Mouse (Mus musculus) testis, adult 2 months (tissue): ENCODE results near the gene Sh3rf1. TPM values are rescaled to one million over a fixed set of nuclear protein-coding genes. Genes with fewer than 3 reads are reported as not detected.
A peak's percentile ranks its signal among the peaks of the same experiment; 100 is the strongest.
"Not testable (repeated sequence)": the region's sequence is repeated elsewhere in the genome, so short reads cannot be mapped to it uniquely, and the experiment has no call there.

Experiments
- H3K27ac ChIP-seq: fragments of 200-500 bp; 2 replicates; pipeline ENCODE4 v1.5.1; 2012; ENCODE audit warnings: low read depth, low read length; ENCODE audit not compliant: control insufficient read depth, insufficient read depth
- H3K27me3 ChIP-seq: fragments of 200-500 bp; 2 replicates; pipeline ENCODE4 v1.6.1; 2012; ENCODE audit warnings: mild to moderate bottlenecking, low read length, moderate library complexity; ENCODE audit not compliant: control insufficient read depth, insufficient read depth
- H3K36me3 ChIP-seq: fragments of 200-500 bp; 2 replicates; pipeline ENCODE4 v1.6.1; 2012; ENCODE audit warnings: mild to moderate bottlenecking, low read length; ENCODE audit not compliant: control insufficient read depth, insufficient read depth
- H3K4me1 ChIP-seq: fragments of 200-500 bp; 2 replicates; pipeline ENCODE4 v1.6.1; 2012; ENCODE audit warnings: low read length; ENCODE audit not compliant: control insufficient read depth, insufficient read depth
- H3K4me3 ChIP-seq: fragments of 200-500 bp; 2 replicates; pipeline ENCODE4 v1.5.1; 2012; ENCODE audit warnings: low read depth, mild to moderate bottlenecking, low read length, moderate library complexity, mixed read lengths; ENCODE audit not compliant: control insufficient read depth
- CTCF ChIP-seq: fragments of 200-500 bp; IDR thresholded peaks from 2 replicates; pipeline ENCODE4 v1.5.1; 2012; ENCODE audit warnings: low read depth, mild to moderate bottlenecking, inconsistent platforms, low read length, moderate library complexity; ENCODE audit not compliant: control insufficient read depth, insufficient read depth, insufficient replicate concordance
- POLR2A ChIP-seq: fragments of 200-500 bp; IDR thresholded peaks from 2 replicates; pipeline ENCODE4 v1.6.1; 2012; ENCODE audit warnings: low read depth, mild to moderate bottlenecking, inconsistent platforms, low read length, moderate library complexity; ENCODE audit not compliant: control insufficient read depth
- polyA plus RNA-seq: library from polyadenylated mRNA; depleted of rRNA; stranded (reverse); fragments of >200 nt; gene quantifications from 2 replicates; pipeline ENCODE4 v1.2.3, GENCODE M21; 2012

Sh3rf1 gene
- polyA plus RNA-seq, 1 experiment: 2.2 TPM

DNA sequence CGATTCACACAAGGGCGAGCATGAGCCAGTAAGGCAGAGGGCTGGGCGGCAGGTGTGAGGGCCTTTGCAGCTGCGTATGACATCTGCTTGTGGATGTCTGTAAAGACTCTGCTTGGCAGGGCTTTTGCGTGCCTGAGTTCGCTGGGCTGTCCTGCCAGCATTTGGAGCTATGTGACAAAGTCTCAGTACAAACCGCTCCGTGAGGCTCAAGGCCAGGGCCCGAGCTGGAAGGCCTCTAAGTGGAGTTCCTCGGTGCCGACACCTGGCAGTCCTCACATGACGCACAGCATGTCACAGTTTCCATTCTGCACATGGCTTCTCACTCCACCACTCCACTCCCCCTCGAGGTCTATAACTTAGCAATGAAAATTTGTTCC lies 167.4 kb downstream of the Sh3rf1 start:
- TF ChIP-seq CTCF (no peak), POLR2A (no peak)
- Histone ChIP-seq H3K36me3 (no peaks in the 10 kb centered on the region), H3K4me3 (no peak overlapping the region), H3K4me1 (no peaks in the 10 kb centered on the region), H3K27ac (no peak overlapping the region), H3K27me3 (no peaks in the 10 kb centered on the region)

- no peaks in the 10 kb centered on the region for H3K36me3 ChIP-seq
- H3K4me1 ChIP-seq: no peaks in the 10 kb centered on the region; the same call in 1 of the 2 replicates
- no peak overlapping the region for H3K4me3 ChIP-seq
- TF ChIP-seq CTCF: no peak
- peak overlapping the region; percentile 16; the same call in 1 of the 2 replicates for H3K27ac ChIP-seq
- H3K27me3 ChIP-seq: no peaks in the 10 kb centered on the region
These were observed 173.5 kb downstream of the Sh3rf1 start for GRCm38 (mm10) chr8:61397139-61397538.

GRCm38 (mm10) chr8:61397755-61398154 lies 174.1 kb downstream of the Sh3rf1 start:
- TF ChIP-seq POLR2A (no peak), CTCF (no peak)
- Histone ChIP-seq H3K36me3 (no peaks in the 10 kb centered on the region), H3K27me3 (no peaks in the 10 kb centered on the region), H3K27ac (peak overlapping the region; percentile 36; the same call in 1 of the 2 replicates), H3K4me3 (no peak overlapping the region), H3K4me1 (no peaks in the 10 kb centered on the region; the same call in 1 of the 2 replicates)

GRCm38 (mm10) chr8:61402861-61403260 lies 179.2 kb downstream of the Sh3rf1 start:
- H3K36me3 ChIP-seq: no peaks in the 10 kb centered on the region
- TF ChIP-seq POLR2A (no peak), CTCF (no peak)
- H3K27ac ChIP-seq: no peak overlapping the region

DNA sequence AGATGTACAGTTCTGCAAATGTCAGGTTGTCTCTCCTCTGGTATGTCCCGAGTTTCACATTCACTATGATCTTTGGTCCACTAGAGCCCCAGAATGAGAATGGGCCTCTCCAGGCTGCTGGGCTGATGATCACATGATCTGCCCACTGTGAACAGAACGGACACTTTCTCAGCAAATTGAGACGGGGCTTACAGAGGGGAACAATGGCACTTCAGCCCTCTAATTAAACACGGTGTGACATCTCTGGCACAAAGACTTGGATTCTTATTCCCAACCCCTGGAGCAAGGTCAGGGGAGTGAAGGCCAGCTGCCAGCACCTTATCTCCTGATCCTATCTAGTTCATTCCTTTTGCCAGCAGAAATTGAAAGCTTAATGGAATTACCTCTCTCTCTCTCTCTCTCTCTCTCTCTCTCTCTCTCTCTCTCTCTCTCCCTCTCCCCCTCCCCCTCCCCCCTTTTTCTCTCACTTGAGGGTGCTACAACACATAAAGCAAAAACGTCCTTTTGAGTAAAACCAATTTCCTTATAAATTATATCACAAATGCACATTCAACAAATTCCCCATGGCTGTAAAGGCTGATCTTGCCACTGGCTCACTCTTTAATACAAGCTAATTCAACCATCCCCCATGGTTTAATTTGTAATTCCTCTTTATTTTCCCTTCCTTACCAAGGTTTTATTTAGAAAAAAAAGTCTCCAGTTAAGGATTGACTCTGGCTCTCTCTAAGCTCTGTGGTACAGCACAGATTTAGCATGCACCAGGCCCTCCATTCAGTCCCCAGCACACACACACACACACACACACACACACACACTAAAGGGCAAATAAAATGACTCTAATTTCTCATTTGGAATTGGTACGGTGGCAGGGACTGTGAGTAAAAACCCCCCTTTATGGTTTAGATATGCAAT lies 179.8 kb downstream of the Sh3rf1 start:
- Histone ChIP-seq H3K4me3 (no peak overlapping the region), H3K27ac (no peak overlapping the region), H3K4me1 (no peaks in the 10 kb centered on the region), H3K36me3 (no peaks in the 10 kb centered on the region), H3K27me3 (no peaks in the 10 kb centered on the region)
- TF ChIP-seq CTCF (no peak), POLR2A (no peak)

More at GRCm38 (mm10) chr8:61402861-61403260, 179.2 kb downstream of the Sh3rf1 start:
- Histone ChIP-seq H3K4me3 (no peak overlapping the region), H3K27me3 (no peaks in the 10 kb centered on the region), H3K4me1 (no peaks in the 10 kb centered on the region)

DNA sequence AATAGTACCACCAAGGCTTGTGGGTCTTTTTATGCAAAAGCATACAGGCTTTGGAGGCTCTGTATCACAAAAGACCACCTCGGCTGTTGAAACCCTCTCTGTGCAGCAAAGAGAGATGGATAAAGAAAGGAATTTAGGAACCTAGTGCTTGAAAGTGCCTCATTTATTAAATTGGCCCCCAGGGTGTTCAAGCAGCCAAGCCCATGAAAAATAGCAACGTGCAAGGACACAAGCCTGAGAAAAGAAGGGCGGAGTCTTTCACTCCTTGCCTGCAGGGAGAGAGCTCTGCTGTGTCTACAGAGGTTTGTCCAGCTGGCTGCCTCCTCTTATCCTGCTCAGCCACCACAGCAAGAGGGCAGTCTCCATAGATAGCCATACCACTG lies 180.5 kb downstream of the Sh3rf1 start:
- no peak for TF ChIP-seq CTCF
- no peak for TF ChIP-seq POLR2A
- H3K36me3 ChIP-seq: no peaks in the 10 kb centered on the region
- H3K4me3 ChIP-seq: no peak overlapping the region
- no peaks in the 10 kb centered on the region for H3K4me1 ChIP-seq
- H3K27ac ChIP-seq: peak overlapping the region; percentile 7; the same call in 1 of the 2 replicates
- no peaks in the 10 kb centered on the region for H3K27me3 ChIP-seq

- Histone ChIP-seq H3K27ac (no peak overlapping the region), H3K4me3 (no peak overlapping the region), H3K27me3 (no peaks in the 10 kb centered on the region), H3K36me3 (no peaks in the 10 kb centered on the region), H3K4me1 (no peaks in the 10 kb centered on the region)
- TF ChIP-seq CTCF (no peak), POLR2A (no peak)
These were observed 185.4 kb downstream of the Sh3rf1 start for GRCm38 (mm10) chr8:61409081-61409480.

DNA sequence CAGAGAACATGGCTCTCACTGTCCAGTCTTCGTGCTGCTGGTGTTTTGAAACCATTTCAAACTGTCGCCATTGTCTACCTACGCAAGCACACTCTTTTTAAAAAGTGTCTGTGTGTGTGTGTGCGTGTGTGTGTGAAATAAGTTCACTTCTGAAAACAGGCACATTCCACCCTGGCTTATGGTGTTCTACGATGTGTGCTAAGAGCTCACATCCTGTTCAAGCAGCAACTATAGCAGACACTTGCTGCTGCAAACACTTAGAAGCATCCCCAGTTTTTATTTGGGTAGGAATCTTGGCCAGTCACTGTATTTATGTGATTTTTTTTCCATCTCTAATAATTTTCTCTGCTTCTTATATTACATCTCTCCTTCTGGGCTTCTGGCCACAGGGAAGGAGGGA lies 186.0 kb downstream of the Sh3rf1 start:
- H3K4me1 ChIP-seq, H3K4me3 ChIP-seq, H3K36me3 ChIP-seq, H3K27me3 ChIP-seq, H3K27ac ChIP-seq: not testable (repeated sequence)
